Mouse (Mus musculus): ENCODE measurements at regions not wholly inside any gene's neighbourhood (a gene's known extent, or its start where the extent isn't known, plus 50 kb on each side); places are given as distances from the start of the nearest gene placed in this dataset.

GRCm38 (mm10) chr3:70216096-70216495 lies 208.7 kb downstream of the Otol1 start:
- no peaks in the 10 kb centered on the region for H3K9me3 ChIP-seq (replicated peaks)
- H3K27me3 ChIP-seq (replicated peaks), result no peaks in the 10 kb centered on the region
- H3K27ac ChIP-seq (ENCODE audit: poor library complexity, severe bottlenecking), result no peak overlapping the region
- no peak for ATAC-seq (ENCODE audit: insufficient number of reproducible peaks, low FRiP score)
- H3K4me3 ChIP-seq, result no peak overlapping the region
- H3K4me1 ChIP-seq (replicated peaks), result no peaks in the 10 kb centered on the region
- WGBS, result 82% methylated on average over 1 of the region's 1 CpGs
- no peak overlapping the region for H3K4me2 ChIP-seq
- no peaks in the 10 kb centered on the region for H3K36me3 ChIP-seq
- no peak overlapping the region for H3K9ac ChIP-seq

- Histone ChIP-seq H3K4me3 (no peak overlapping the region), H3K9ac (no peak overlapping the region), H3K4me1 (replicated peaks) (no peaks in the 10 kb centered on the region), H3K27ac (ENCODE audit: poor library complexity, severe bottlenecking) (no peak overlapping the region), H3K4me2 (no peak overlapping the region), H3K27me3 (replicated peaks) (no peaks in the 10 kb centered on the region), H3K9me3 (replicated peaks) (no peaks in the 10 kb centered on the region), H3K36me3 (no peaks in the 10 kb centered on the region)
- no peak for ATAC-seq (ENCODE audit: insufficient number of reproducible peaks, low FRiP score)
- 73% methylated on average over 4 of the region's 4 CpGs for WGBS
Observed at GRCm38 (mm10) chr3:70218757-70219360, 211.4 kb downstream of the Otol1 start.

GRCm38 (mm10) chr3:70223443-70224065 lies 216.1 kb downstream of the Otol1 start:
- no peak overlapping the region for H3K4me3 ChIP-seq
- H3K9me3 ChIP-seq (replicated peaks), result no peaks in the 10 kb centered on the region
- H3K27ac ChIP-seq (ENCODE audit: poor library complexity, severe bottlenecking), result no peak overlapping the region
- H3K4me1 ChIP-seq (replicated peaks), result no peaks in the 10 kb centered on the region
- WGBS, result 70% methylated on average over 3 of the region's 3 CpGs
- H3K36me3 ChIP-seq, result no peaks in the 10 kb centered on the region
- ATAC-seq (ENCODE audit: insufficient number of reproducible peaks, low FRiP score), result no peak
- H3K27me3 ChIP-seq (replicated peaks), result no peaks in the 10 kb centered on the region
- H3K9ac ChIP-seq, result no peak overlapping the region
- H3K4me2 ChIP-seq, result no peak overlapping the region

- H3K4me1 ChIP-seq (replicated peaks), result no peaks in the 10 kb centered on the region
- H3K4me3 ChIP-seq, result no peak overlapping the region
- WGBS, result 90% methylated on average over 6 of the region's 6 CpGs
- H3K9ac ChIP-seq, result no peak overlapping the region
- H3K9me3 ChIP-seq (replicated peaks), result no peaks in the 10 kb centered on the region
- H3K27me3 ChIP-seq (replicated peaks), result no peaks in the 10 kb centered on the region
- no peaks in the 10 kb centered on the region for H3K36me3 ChIP-seq
- no peak for ATAC-seq (ENCODE audit: insufficient number of reproducible peaks, low FRiP score)
- H3K4me2 ChIP-seq, result no peak overlapping the region
- no peak overlapping the region for H3K27ac ChIP-seq (ENCODE audit: poor library complexity, severe bottlenecking)
Observed at GRCm38 (mm10) chr3:70224846-70225245, 217.4 kb downstream of the Otol1 start.

GRCm38 (mm10) chr3:70227165-70227564 lies 219.8 kb downstream of the Otol1 start:
- Histone ChIP-seq H3K4me2 (no peak overlapping the region), H3K27ac (ENCODE audit: poor library complexity, severe bottlenecking) (no peak overlapping the region), H3K9ac (no peak overlapping the region), H3K4me1 (replicated peaks) (no peaks in the 10 kb centered on the region), H3K9me3 (replicated peaks) (no peaks in the 10 kb centered on the region), H3K27me3 (replicated peaks) (no peaks in the 10 kb centered on the region), H3K4me3 (no peak overlapping the region), H3K36me3 (no peaks in the 10 kb centered on the region)
- WGBS, result 71% methylated on average over 4 of the region's 4 CpGs
- no peak for ATAC-seq (ENCODE audit: insufficient number of reproducible peaks, low FRiP score)

- no peak overlapping the region for H3K9ac ChIP-seq
- H3K4me3 ChIP-seq, result no peak overlapping the region
- H3K4me2 ChIP-seq, result no peak overlapping the region
- no peaks in the 10 kb centered on the region for H3K4me1 ChIP-seq (replicated peaks)
- H3K9me3 ChIP-seq (replicated peaks), result no peaks in the 10 kb centered on the region
- H3K27me3 ChIP-seq (replicated peaks), result no peaks in the 10 kb centered on the region
- WGBS, result 80% methylated on average over 3 of the region's 3 CpGs
- H3K27ac ChIP-seq (ENCODE audit: poor library complexity, severe bottlenecking), result no peak overlapping the region
- no peak for ATAC-seq (ENCODE audit: insufficient number of reproducible peaks, low FRiP score)
- no peaks in the 10 kb centered on the region for H3K36me3 ChIP-seq
Observed at GRCm38 (mm10) chr3:70248655-70249054, 241.2 kb downstream of the Otol1 start.

GRCm38 (mm10) chr3:70249922-70250321 lies 242.5 kb downstream of the Otol1 start:
- Histone ChIP-seq H3K9me3 (replicated peaks) (no peaks in the 10 kb centered on the region), H3K4me1 (replicated peaks) (no peaks in the 10 kb centered on the region), H3K4me2 (no peak overlapping the region), H3K27ac (ENCODE audit: poor library complexity, severe bottlenecking) (no peak overlapping the region), H3K4me3 (no peak overlapping the region), H3K27me3 (replicated peaks) (no peaks in the 10 kb centered on the region), H3K36me3 (no peaks in the 10 kb centered on the region), H3K9ac (no peak overlapping the region)
- 55% methylated on average over 4 of the region's 4 CpGs for WGBS
- no peak for ATAC-seq (ENCODE audit: insufficient number of reproducible peaks, low FRiP score)

GRCm38 (mm10) chr3:70250733-70251132 lies 243.3 kb downstream of the Otol1 start:
- WGBS, result 69% methylated on average over 7 of the region's 7 CpGs
- Histone ChIP-seq H3K4me3 (no peak overlapping the region), H3K9me3 (replicated peaks) (no peaks in the 10 kb centered on the region), H3K4me1 (replicated peaks) (no peaks in the 10 kb centered on the region), H3K9ac (no peak overlapping the region), H3K27ac (ENCODE audit: poor library complexity, severe bottlenecking) (no peak overlapping the region), H3K36me3 (no peaks in the 10 kb centered on the region), H3K4me2 (no peak overlapping the region), H3K27me3 (replicated peaks) (no peaks in the 10 kb centered on the region)
- ATAC-seq (ENCODE audit: insufficient number of reproducible peaks, low FRiP score), result no peak

- Histone ChIP-seq H3K4me2 (no peak overlapping the region), H3K4me1 (replicated peaks) (no peaks in the 10 kb centered on the region), H3K4me3 (no peak overlapping the region), H3K36me3 (no peaks in the 10 kb centered on the region), H3K9ac (no peak overlapping the region), H3K27ac (ENCODE audit: poor library complexity, severe bottlenecking) (no peak overlapping the region), H3K27me3 (replicated peaks) (no peaks in the 10 kb centered on the region), H3K9me3 (replicated peaks) (no peaks in the 10 kb centered on the region)
- 72% methylated on average over 3 of the region's 3 CpGs for WGBS
- ATAC-seq (ENCODE audit: insufficient number of reproducible peaks, low FRiP score), result no peak
Observed at GRCm38 (mm10) chr3:70263318-70263717, 255.9 kb downstream of the Otol1 start.

GRCm38 (mm10) chr3:70288590-70289388 lies 281.4 kb downstream of the Otol1 start:
- no peaks in the 10 kb centered on the region for H3K4me1 ChIP-seq (replicated peaks)
- H3K27me3 ChIP-seq (replicated peaks), result no peaks in the 10 kb centered on the region
- no peak for ATAC-seq (ENCODE audit: insufficient number of reproducible peaks, low FRiP score)
- no peaks in the 10 kb centered on the region for H3K9me3 ChIP-seq (replicated peaks)
- no peak overlapping the region for H3K4me3 ChIP-seq
- no peak overlapping the region for H3K4me2 ChIP-seq
- no peaks in the 10 kb centered on the region for H3K36me3 ChIP-seq
- H3K9ac ChIP-seq, result no peak overlapping the region
- WGBS, result 70% methylated on average over 7 of the region's 7 CpGs
- no peak overlapping the region for H3K27ac ChIP-seq (ENCODE audit: poor library complexity, severe bottlenecking)

- no peak overlapping the region for H3K9ac ChIP-seq
- H3K4me1 ChIP-seq (replicated peaks), result no peaks in the 10 kb centered on the region
- no peaks in the 10 kb centered on the region for H3K36me3 ChIP-seq
- 75% methylated on average over 1 of the region's 1 CpGs for WGBS
- H3K9me3 ChIP-seq (replicated peaks), result no peaks in the 10 kb centered on the region
- H3K4me2 ChIP-seq, result no peak overlapping the region
- H3K27ac ChIP-seq (ENCODE audit: poor library complexity, severe bottlenecking), result no peak overlapping the region
- no peaks in the 10 kb centered on the region for H3K27me3 ChIP-seq (replicated peaks)
- H3K4me3 ChIP-seq, result no peak overlapping the region
- ATAC-seq (ENCODE audit: insufficient number of reproducible peaks, low FRiP score), result no peak
Observed at GRCm38 (mm10) chr3:70307556-70307955, 300.1 kb downstream of the Otol1 start.

All from heart, embryonic 12.5 days (tissue).